Mouse (Mus musculus): Measurements from ENCODE around the gene Ppara.

- TF ChIP-seq POLR2A (IDR thresholded peaks at IDR 0.05; ENCODE audit: insufficient read depth, low read depth, low read length) (no peak), CTCF (IDR thresholded peaks at IDR 0.05; ENCODE audit: insufficient read depth, low read depth, low read length) (no peak)
Observed at GRCm38 (mm10) chr15:85717800-85718199, 17.0 kb upstream of the Ppara start.

All from olfactory bulb, adult 2 months (tissue).